Mouse (Mus musculus) G1E-ER4 (cell line): ENCODE data around the gene Gm28305. TPM values are rescaled to one million over a fixed set of nuclear protein-coding genes. Genes with fewer than 3 reads are reported as not detected.

Experiments
- GATA1 ChIP-seq: IDR thresholded peaks from one replicate; pipeline ENCODE4 v1.8.0; 2012; ENCODE audit warnings: low read length, inconsistent platforms
- polyA plus RNA-seq: library from polyadenylated mRNA; stranded (reverse); fragments of >175 nt; gene quantifications from 2 replicates; pipeline ENCODE4 v1.2.3, GENCODE M21; 2012

Gm28305 gene
- polyA plus RNA-seq, 1 experiment: not detected

DNA sequence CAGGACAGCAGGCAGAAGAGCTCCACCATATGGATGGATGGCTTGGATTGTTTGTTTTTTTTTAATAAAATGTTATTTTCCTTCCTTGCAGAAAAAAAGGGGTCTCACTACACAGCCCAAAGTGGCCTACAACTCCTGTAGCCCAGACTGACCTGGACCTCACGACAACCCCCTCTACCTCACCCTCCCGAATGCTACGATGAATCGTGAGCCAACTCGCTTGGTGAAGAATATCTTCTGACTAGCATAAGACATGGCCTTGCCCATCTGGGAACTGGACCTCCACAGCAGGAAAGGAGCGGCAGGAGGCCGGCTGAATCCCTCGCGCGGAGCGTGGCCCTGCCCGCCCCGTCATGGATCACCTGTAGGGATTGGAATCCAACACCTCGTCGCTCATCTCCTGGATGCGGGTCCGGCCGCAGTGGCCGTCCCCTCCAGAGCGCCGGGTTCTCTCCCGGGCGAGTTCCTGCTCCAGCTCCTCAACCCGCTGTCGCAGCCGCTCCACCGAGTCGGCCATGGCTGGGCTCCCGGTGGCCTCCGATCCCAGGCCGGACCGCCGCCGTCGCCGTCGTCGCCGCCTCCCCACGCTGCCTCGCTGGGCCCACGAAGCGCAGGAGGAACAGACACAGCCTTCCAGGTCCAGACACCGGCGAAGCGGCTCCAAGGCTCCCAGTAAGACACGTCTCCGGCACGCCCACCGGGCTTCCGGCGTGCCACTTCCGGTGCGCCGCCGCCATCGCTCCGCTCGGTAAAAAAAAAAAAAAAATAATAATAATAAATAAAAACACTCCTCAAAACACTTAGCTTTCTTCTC, 22.2 kb downstream of the Gm28305 start, which contains the start of gene Uba5:
TSS of gene Uba5 (minus strand) at position 705 of the 814 bp plus-strand sequence.
- TF ChIP-seq GATA1: no peak

DNA sequence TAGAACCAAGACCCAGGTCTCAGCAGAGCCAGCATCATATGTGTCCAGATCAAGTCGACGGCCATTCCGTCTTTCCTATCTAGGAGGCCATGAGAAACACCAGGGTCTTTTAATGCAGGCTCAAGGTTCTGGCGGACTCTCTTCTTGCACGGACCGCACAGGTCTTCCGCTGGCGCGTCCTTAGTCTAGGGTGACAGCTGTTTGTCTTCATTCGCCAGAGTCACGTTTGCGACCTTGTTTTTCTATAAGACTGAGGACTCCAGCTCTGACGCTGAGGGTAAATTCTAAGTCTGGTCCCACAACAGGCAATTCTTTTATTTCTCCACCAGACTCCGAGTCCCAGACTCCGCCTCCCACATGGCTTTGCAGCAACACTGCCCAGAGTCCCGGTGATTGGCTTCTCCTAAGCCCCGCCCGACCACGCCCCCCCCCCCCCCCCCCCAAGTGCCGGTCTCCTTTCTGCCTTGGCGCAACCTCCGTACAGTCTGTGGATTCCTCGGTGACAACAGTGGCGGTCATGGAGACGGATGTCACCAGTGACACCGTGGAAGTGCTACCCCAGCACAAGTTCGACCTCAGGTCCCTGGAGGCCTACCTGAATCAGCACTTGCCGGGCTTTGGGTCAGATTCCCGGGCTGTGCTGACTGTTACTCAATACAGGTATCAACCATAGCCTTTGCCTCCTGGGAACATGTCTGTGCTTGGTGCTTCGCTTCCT, 22.9 kb downstream of the Gm28305 start, which contains the start of gene Acad11:
TSS of gene Acad11 (plus strand) at position 134 of the 718 bp plus-strand sequence.
- TF ChIP-seq GATA1: no peak

DNA sequence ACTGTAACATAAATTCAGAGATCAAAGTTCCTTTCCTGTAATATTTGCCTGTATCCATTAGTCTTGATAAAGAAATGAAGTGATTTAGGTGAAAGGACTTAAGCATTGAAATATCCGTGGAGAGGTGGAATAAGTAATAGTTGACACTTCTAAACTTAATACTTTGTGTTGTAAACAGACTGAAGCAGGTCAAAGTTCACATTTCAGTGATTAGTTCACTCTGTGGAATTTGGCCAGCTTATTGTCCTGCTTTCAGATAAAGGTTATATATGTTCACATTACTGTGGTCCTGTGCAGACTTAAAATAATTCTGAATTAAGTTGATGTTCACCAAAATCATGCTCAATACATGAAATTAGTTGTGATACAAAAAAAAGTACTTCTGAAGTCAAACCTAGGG, 24.1 kb downstream of the Gm28305 start:
- TF ChIP-seq GATA1: no peak

DNA sequence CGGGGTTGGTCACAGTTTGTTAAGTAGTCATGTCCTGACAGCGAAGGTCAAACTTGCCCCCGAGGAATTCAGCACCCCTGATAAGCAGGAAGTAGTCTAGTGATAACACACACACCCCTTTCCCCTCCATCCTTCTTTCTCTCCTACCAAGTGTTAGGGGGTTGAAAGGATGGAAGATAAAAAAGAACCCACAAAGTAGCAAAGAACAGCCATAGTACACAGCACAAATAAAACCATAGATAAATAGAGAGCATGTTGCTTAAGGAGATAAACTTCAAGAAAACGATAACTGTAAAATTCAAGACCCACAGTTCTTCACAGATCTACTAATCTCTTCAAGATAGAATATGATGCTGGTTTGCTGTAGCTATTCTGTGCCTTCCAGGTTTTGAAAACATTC, 29.8 kb downstream of the Gm28305 start:
- no peak for TF ChIP-seq GATA1

DNA sequence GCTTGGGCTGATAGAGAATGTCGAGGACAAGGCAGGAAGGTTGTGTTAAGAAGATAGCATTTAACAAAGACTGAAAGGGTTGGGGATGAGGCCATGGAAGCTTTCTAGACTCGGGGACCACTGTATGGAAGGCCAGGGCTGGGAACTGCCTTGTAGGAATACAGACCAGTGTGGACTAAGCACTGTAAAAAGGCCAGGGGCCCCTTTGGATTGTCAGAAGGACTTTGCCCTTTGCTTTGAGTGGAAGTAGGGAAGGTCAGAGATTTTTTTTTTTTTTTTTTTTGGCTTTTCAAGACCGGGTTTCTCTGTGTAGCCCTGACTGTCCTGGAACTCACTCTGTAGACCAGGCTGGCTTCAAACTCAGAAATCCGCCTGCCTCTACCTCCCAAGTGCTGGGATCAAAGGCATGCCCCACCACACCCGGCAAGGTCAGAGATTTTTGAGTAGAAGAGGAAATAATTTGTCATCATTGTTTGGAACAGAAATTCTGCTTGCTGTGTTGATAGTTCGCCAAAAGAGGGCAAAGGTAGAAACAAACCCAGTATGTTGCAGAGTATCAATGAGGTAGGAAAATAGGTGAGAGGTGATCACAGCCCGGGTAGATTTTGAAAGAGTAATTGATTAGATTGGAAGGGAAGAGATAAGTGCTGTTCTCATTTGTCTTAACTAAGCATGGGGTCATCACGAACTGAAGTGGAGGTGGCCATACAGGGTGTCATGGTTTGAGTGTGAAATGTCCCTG, 30.6 kb downstream of the Gm28305 start:
- TF ChIP-seq GATA1: no peak

DNA sequence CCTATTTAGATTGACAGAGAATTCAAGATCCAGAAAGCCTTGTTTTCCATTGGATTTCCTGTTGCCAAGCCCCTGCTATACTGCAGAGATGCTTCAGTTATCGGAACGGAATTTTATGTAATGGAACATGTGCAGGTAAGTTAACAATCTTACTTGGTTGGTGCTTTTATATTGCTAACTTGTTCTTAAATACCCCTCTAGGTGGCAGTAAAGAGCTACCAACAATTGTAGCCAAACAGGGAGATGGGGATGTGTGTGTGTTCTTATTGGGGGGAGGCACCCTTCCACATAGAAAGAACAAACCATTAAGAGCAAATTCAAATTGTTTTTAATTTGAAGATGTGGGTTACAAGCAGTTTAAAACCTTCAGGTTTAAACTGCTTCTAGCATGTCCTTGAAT, 35.3 kb downstream of the Gm28305 start:
- TF ChIP-seq GATA1: no peak

DNA sequence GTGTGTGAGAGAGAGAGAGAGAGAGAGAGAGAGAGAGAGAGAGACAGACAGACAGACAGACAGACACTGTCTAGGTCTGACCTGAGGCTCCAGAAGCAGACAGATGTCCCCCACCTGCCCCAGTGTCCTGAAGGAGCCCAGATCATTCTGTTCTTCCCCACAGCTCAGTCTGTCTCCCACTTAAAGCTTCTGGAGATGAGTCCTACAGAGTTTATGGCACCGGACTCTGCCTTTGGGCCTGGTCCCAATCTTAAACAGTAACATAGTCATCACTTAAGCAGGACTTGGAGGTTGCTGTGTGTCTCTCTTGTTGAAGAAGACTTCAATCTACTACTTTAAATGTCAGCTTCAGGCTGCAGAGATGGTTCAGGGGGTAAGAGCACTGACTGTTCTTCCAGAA, 38.3 kb downstream of the Gm28305 start:
- no peak for TF ChIP-seq GATA1

DNA sequence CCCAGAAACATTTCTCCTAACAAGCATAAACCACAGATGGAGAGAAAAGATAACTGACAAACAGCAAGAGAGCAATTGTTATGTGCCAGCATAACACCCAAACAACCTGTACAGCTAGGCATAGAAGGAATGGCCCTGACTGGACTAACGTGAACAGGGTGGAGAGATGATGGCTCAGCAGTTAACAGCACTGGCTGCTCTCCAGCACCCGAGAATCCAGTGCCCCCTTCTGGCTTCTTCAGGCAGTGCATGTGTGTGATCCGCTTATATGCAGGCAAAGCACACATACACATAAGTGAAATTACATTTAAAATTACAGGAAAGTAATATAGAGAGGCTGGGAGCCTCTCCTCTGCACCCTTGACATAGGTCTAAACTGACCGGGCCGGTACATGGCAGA, 38.9 kb downstream of the Gm28305 start:
- no peak for TF ChIP-seq GATA1

DNA sequence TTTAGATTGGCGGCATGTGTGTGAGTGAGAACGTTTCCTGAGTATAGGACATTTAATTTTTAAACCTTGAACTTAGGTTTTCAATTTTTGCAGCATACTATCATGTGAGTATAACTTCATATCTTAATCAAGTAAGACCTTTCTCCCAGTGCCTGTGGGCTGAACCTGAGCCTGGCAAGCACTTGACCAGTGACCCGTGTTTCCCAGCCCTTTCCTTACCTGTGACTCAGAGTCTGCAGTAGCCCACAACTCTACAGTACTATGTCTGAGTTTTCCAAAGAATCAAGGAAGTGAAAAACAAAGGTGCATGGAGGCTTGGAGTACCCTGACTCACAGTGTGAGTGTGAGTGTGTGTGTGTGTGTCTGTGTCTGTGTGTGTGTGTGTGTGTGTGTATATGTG, 39.6 kb downstream of the Gm28305 start:
- TF ChIP-seq GATA1: no peak

DNA sequence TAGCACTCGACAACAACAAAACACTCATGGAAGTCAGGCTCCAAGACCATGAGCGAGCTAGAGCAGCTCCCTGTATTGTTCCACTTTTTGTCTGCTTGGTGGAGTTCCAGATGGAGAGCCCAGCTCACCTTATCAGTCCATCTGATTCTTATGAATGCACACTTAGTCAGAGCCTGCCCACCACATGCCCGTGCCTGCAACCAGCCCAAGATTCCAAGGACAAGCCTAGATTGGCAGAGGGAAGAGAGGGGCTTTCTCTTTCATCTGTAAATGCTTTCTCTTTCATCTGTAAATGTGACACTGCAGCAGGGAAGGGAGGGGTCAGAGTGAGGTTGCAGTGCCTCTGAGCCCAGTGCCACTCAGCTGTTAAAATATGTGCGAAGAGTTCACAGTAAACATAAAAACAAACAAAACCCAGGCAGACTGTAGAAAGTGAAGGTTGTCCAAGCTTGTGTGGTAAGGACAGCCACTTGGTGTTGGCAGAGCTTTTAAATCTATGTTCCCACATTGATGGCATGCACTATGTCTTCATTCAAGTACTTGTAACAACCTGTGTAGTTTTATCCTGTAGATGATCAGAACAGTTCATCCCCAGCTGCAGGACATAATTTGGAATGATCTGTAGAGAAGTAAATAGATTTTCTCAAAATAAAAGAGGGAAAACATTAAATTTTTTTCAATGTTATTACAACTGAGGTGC, 45.4 kb downstream of the Gm28305 start:
- TF ChIP-seq GATA1: no peak

DNA sequence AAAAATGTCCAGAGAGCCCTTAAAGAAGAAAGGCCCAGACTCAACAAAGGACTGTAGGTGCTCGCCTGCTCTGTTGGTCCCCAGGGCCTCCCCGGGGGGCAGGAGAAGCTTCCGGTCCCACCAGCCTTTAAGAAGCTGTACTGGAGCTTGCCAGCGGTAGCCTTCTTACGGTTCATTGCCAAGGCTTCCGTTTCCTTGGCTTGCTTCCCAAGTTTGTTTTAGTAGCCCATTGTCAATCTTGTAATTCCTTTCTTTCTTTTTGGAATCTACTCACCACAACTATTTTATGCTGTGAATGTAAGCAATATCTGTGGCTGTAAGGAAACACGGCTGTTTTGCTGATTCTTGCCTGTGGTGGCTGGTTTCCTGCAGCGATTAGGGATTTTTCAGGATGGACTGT, 48.1 kb downstream of the Gm28305 start:
- TF ChIP-seq GATA1: no peak

DNA sequence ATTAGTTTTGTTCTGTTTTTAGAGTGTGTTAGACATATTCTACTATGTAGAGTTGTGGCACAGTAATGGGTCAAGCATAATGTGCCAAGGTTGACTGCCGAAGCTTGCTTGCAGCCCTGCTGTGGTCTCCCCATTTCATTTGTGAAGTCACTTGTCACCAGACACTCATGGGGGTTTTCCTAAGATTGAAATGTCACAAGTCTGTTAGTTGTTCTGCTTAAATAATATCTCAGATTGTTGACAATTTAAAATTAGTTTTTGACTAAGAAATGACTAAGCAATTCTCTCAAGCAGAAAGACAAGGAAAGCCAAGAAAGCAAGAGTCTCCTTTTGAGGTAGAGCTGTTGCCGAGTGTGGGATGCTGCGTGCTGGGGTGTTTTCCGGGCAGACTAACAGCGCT, 52.5 kb downstream of the Gm28305 start:
- TF ChIP-seq GATA1: no peak

DNA sequence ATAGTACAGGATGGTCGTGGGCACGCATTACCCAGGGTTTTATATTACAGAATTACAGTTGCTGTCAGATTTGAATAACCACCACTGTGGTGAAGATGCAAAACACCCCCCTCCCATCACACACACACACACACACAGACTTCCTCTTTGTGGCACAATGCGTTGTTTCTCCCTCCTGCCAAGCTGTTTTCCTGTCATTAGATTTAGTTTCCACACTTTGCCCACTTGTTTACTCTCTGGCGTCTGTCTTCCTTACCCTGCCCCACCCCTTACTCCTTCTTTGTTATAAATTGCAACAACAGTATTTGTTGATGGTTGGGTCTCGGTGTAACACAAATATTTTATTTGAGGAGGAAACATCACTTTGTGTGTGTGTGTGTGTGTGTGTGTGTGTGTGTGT, 57.8 kb downstream of the Gm28305 start:
- TF ChIP-seq GATA1: no peak

DNA sequence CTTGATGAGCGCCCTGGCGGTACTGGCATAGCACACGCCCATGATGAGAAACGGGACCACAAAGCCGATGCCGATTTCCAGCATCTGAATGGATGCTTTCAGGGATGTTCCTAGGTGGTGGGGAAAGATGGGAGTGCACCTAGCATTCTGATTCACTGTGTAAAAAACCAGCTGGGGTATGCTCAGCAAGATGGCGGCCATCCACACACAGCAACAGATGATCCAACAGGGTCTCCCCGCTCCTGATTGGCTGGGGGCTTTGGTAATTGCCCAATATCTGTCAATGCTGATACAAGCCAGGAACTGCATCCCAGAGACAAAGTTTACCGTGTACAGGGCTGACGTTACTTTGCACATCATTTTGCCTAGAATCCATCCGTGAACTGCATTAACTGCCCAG, 58.6 kb downstream of the Gm28305 start:
- TF ChIP-seq GATA1: no peak

DNA sequence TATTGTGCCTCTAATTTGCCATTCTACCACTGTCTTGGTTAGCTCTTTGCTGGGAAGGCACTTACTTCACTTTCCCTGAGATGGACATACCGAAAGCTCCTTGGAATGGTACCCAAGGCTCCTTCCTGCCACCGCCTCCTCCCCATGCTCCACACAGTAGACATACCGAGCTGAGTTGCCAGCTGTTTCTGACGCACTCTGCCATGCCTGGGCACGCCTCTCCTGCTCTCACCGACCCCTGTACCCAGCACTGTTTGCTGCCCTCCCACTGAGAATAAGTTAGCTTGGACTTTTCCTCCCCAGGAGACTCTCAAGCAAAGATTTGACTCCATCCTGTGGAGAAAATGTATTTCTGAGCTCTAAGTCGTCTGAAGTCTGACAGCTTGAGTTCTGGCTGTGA, 60.4 kb downstream of the Gm28305 start:
- TF ChIP-seq GATA1: no peak

DNA sequence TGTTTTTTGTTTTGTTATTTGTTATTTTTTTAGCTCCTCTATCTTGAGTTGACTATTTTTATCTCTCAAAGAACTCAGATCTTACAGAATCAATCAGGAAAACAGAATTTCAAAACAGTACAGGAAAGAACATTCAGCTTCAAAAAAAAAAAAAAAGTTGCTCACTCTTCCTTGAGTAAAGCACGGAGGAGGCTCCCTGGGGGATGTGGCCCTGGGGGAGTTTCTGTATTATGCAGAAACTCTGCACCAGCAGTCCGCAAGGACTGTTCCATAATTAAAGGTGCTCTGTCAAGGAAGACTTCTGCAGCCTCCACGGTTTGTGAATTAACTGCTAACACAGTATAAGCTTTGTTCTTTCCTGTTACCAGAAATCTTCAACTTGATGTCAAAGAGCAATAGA, 61.0 kb downstream of the Gm28305 start:
- TF ChIP-seq GATA1: no peak

DNA sequence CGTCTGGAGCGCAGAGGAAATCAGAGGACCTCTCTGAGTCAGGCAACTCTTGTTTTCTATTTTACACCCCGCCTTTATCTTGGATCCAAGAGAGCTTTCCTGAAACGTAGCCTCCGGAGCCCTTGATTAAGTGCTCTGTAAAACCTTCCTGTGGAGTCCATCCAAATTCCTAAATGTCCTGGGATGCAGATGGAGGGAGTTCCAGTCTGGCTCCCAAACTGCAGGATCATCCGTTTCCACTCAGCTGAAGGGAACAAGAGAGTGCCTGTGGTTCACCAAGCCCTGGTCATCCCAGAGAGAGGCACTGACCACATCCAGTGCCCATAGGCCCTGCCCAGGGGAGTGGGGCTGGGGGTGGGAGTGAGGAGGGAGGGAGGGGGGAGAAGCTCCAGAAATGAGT, 61.8 kb downstream of the Gm28305 start:
- TF ChIP-seq GATA1: no peak
